Mouse (Mus musculus): ENCODE results near the gene Btg3. TPM values are rescaled to one million over a fixed set of nuclear protein-coding genes. Genes with fewer than 3 reads are reported as not detected.
A peak's percentile ranks its signal among the peaks of the same experiment; 100 is the strongest.
"Not testable (repeated sequence)": the region's sequence is repeated elsewhere in the genome, so short reads cannot be mapped to it uniquely, and the experiment has no call there.

Btg3 gene
- total RNA-seq (2017) = 20.5 to 34.7 TPM (median 31.2 TPM) in 3 replicates

- peak; percentile 85 for ATAC-seq (replicated peaks; ENCODE audit: insufficient number of reproducible peaks, low FRiP score, low TSS enrichment, poor library complexity, severe bottlenecking)
Measured at GRCm38 (mm10) chr16:78376745-78377570, at the start of gene Btg3. TSS of gene Btg3 (minus strand) at chr16:78377192.

GRCm38 (mm10) chr16:78417733-78418132, 40.7 kb upstream of the Btg3 start:
- no peak for ATAC-seq (replicated peaks; ENCODE audit: insufficient number of reproducible peaks, low FRiP score, low TSS enrichment, poor library complexity, severe bottlenecking)

GRCm38 (mm10) chr16:78416500-78416899, 39.5 kb upstream of the Btg3 start:
- no peak for ATAC-seq (replicated peaks; ENCODE audit: insufficient number of reproducible peaks, low FRiP score, low TSS enrichment, poor library complexity, severe bottlenecking)

- ATAC-seq (replicated peaks; ENCODE audit: insufficient number of reproducible peaks, low FRiP score, low TSS enrichment, poor library complexity, severe bottlenecking) = no peak
Measured at GRCm38 (mm10) chr16:78409991-78410390, 33.0 kb upstream of the Btg3 start.

- ATAC-seq (replicated peaks; ENCODE audit: insufficient number of reproducible peaks, low FRiP score, low TSS enrichment, poor library complexity, severe bottlenecking) = no peak
Measured at GRCm38 (mm10) chr16:78407855-78408254, 30.9 kb upstream of the Btg3 start.

- ATAC-seq (replicated peaks; ENCODE audit: insufficient number of reproducible peaks, low FRiP score, low TSS enrichment, poor library complexity, severe bottlenecking) = no peak
Measured at GRCm38 (mm10) chr16:78406657-78407056, 29.7 kb upstream of the Btg3 start.

- ATAC-seq (replicated peaks; ENCODE audit: insufficient number of reproducible peaks, low FRiP score, low TSS enrichment, poor library complexity, severe bottlenecking) = no peak
Measured at GRCm38 (mm10) chr16:78402316-78402715, 25.3 kb upstream of the Btg3 start.

- ATAC-seq (replicated peaks; ENCODE audit: insufficient number of reproducible peaks, low FRiP score, low TSS enrichment, poor library complexity, severe bottlenecking) = no peak
Measured at GRCm38 (mm10) chr16:78399423-78399822, 22.4 kb upstream of the Btg3 start.

- ATAC-seq (replicated peaks; ENCODE audit: insufficient number of reproducible peaks, low FRiP score, low TSS enrichment, poor library complexity, severe bottlenecking) = no peak
Measured at GRCm38 (mm10) chr16:78398734-78399133, 21.7 kb upstream of the Btg3 start.

GRCm38 (mm10) chr16:78391354-78391753, 14.4 kb upstream of the Btg3 start:
- ATAC-seq (replicated peaks; ENCODE audit: insufficient number of reproducible peaks, low FRiP score, low TSS enrichment, poor library complexity, severe bottlenecking) = no peak

- no peak for ATAC-seq (replicated peaks; ENCODE audit: insufficient number of reproducible peaks, low FRiP score, low TSS enrichment, poor library complexity, severe bottlenecking)
Measured at GRCm38 (mm10) chr16:78389986-78390385, 13.0 kb upstream of the Btg3 start.

GRCm38 (mm10) chr16:78389122-78389521, 12.1 kb upstream of the Btg3 start:
- ATAC-seq (replicated peaks; ENCODE audit: insufficient number of reproducible peaks, low FRiP score, low TSS enrichment, poor library complexity, severe bottlenecking) = no peak

GRCm38 (mm10) chr16:78378493-78378892, 1.5 kb upstream of the Btg3 start:
- no peak for ATAC-seq (replicated peaks; ENCODE audit: insufficient number of reproducible peaks, low FRiP score, low TSS enrichment, poor library complexity, severe bottlenecking)

- peak; percentile 42; the same call in 1 of the 2 replicates for ATAC-seq (replicated peaks; ENCODE audit: insufficient number of reproducible peaks, low FRiP score, low TSS enrichment, poor library complexity, severe bottlenecking)
Measured at GRCm38 (mm10) chr16:78375821-78376691, 936 bp downstream of the Btg3 start.

GRCm38 (mm10) chr16:78375222-78375621, 1.8 kb downstream of the Btg3 start:
- ATAC-seq (replicated peaks; ENCODE audit: insufficient number of reproducible peaks, low FRiP score, low TSS enrichment, poor library complexity, severe bottlenecking) = peak; percentile 20; the same call in 1 of the 2 replicates

GRCm38 (mm10) chr16:78373743-78374142, 3.2 kb downstream of the Btg3 start:
- no peak for ATAC-seq (replicated peaks; ENCODE audit: insufficient number of reproducible peaks, low FRiP score, low TSS enrichment, poor library complexity, severe bottlenecking)

- ATAC-seq (replicated peaks; ENCODE audit: insufficient number of reproducible peaks, low FRiP score, low TSS enrichment, poor library complexity, severe bottlenecking) = no peak
Measured at GRCm38 (mm10) chr16:78372786-78373185, 4.2 kb downstream of the Btg3 start.

GRCm38 (mm10) chr16:78371491-78372046, 5.4 kb downstream of the Btg3 start:
- ATAC-seq (replicated peaks; ENCODE audit: insufficient number of reproducible peaks, low FRiP score, low TSS enrichment, poor library complexity, severe bottlenecking) = no peak

GRCm38 (mm10) chr16:78364554-78364953, 12.4 kb downstream of the Btg3 start:
- ATAC-seq (replicated peaks; ENCODE audit: insufficient number of reproducible peaks, low FRiP score, low TSS enrichment, poor library complexity, severe bottlenecking) = not testable (repeated sequence)

All from monocyte, adult 5-6 weeks (primary cell).